Mouse (Mus musculus) thymus, adult 2 months (tissue): ENCODE measurements around the gene Lrrc3c. TPM values are rescaled to one million over a fixed set of nuclear protein-coding genes. Genes with fewer than 3 reads are reported as not detected.
A peak's percentile ranks its signal among the peaks of the same experiment; 100 is the strongest.

Experiments used
- DNase-seq: peaks from one replicate; pipeline ENCODE4 v3.0.0; 2021
- H3K27ac ChIP-seq: fragments of 200-500 bp; 2 replicates; pipeline ENCODE4 v1.5.1; 2012; ENCODE audit warnings: low read length, control low read depth; ENCODE audit not compliant: control insufficient read depth, insufficient read depth
- H3K27me3 ChIP-seq: fragments of 200-500 bp; 2 replicates; pipeline ENCODE4 v1.6.1; 2012; ENCODE audit warnings: mild to moderate bottlenecking, low read length, moderate library complexity, mixed read lengths; ENCODE audit not compliant: control insufficient read depth, insufficient read depth
- H3K36me3 ChIP-seq: fragments of 200-500 bp; 2 replicates; pipeline ENCODE4 v1.6.1; 2012; ENCODE audit warnings: mild to moderate bottlenecking, low read length, moderate library complexity; ENCODE audit not compliant: control insufficient read depth, insufficient read depth
- H3K4me1 ChIP-seq: fragments of 200-500 bp; replicated peaks from 2 replicates; pipeline ENCODE4 v1.6.1; 2012; ENCODE audit warnings: low read length; ENCODE audit not compliant: control insufficient read depth, insufficient read depth
- H3K4me3 ChIP-seq: fragments of 200-500 bp; 2 replicates; pipeline ENCODE4 v1.5.1; 2012; ENCODE audit warnings: mild to moderate bottlenecking, low read length, control low read depth, moderate library complexity; ENCODE audit not compliant: control insufficient read depth, insufficient read depth
- CTCF ChIP-seq: fragments of 200-500 bp; IDR thresholded peaks from 2 replicates; pipeline ENCODE4 v1.5.1; 2012; ENCODE audit warnings: mild to moderate bottlenecking, control low read depth, low read length, moderate library complexity, borderline replicate concordance; ENCODE audit not compliant: control insufficient read depth, poor library complexity, insufficient read depth; ENCODE audit errors: extremely low read depth
- POLR2A ChIP-seq: fragments of 200-500 bp; IDR thresholded peaks from 2 replicates; pipeline ENCODE4 v1.6.1; 2012; ENCODE audit warnings: mild to moderate bottlenecking, low read length, control low read depth, moderate library complexity; ENCODE audit not compliant: control insufficient read depth, poor library complexity, insufficient read depth; ENCODE audit errors: extremely low read depth
- WGBS: fragments of 180-500 bp; shearing (Covaris S2); methylation state at CpG from one replicate; pipeline ENCODE4 v1.1.7; 2018; 5-methylcytosine and 5-hydroxymethylcytosine counted together
- polyA plus RNA-seq: library from polyadenylated mRNA; depleted of rRNA; stranded (reverse); fragments of >200 nt; gene quantifications from 2 replicates; pipeline ENCODE4 v1.2.3, GENCODE M21; 2012

Gene Lrrc3c
- polyA plus RNA-seq, 1 experiment: not detected

GRCm38 (mm10) chr11:98584629-98585177 is 13.4 kb upstream of the Lrrc3c start:
- WGBS: 93% methylated on average over 6 of the region's 6 CpGs
- Histone ChIP-seq H3K4me1 (peaks cover 21% of the 10 kb centered on the region), H3K27me3 (no peaks in the 10 kb centered on the region), H3K36me3 (peaks cover 17% of the 10 kb centered on the region), H3K4me3 (no peak overlapping the region), H3K27ac (no peak overlapping the region)
- no peak for DNase-seq
- TF ChIP-seq POLR2A: no peak

- Histone ChIP-seq H3K4me3 (peak overlapping the region; percentile 86), H3K27ac (no peak overlapping the region), H3K36me3 (peaks cover 17% of the 10 kb centered on the region), H3K27me3 (no peaks in the 10 kb centered on the region), H3K4me1 (peaks cover 21% of the 10 kb centered on the region)
- no peak for TF ChIP-seq CTCF
- TF ChIP-seq POLR2A: no peak
- WGBS: 6% methylated on average over 22 of the region's 22 CpGs
- DNase-seq: no peak
Measured at GRCm38 (mm10) chr11:98586087-98586891, 11.8 kb upstream of the Lrrc3c start.

- peaks cover 11% of the 10 kb centered on the region for H3K36me3 ChIP-seq
- peaks cover 19% of the 10 kb centered on the region for H3K4me1 ChIP-seq
- WGBS: 1% methylated on average over 49 of the region's 49 CpGs
- peak within 1 kb of the TSS; percentile 86 for H3K4me3 ChIP-seq
- TF ChIP-seq CTCF (peak; percentile 5; the same call in 1 of the 2 replicates), POLR2A (peak; percentile 76)
- peak within 1 kb of the TSS; percentile 21; the same call in 1 of the 2 replicates for H3K27ac ChIP-seq
- DNase-seq: peak; percentile 98
- H3K27me3 ChIP-seq: no peaks in the 10 kb centered on the region
Measured at GRCm38 (mm10) chr11:98586892-98587563, 11.1 kb upstream of the Lrrc3c start, which contains the start of gene Ormdl3. Gene Ormdl3 (minus strand): TSS chr11:98587368.

GRCm38 (mm10) chr11:98587684-98588546 is 10.2 kb upstream of the Lrrc3c start:
- Histone ChIP-seq H3K4me3 (peak overlapping the region; percentile 49), H3K27me3 (no peaks in the 10 kb centered on the region), H3K4me1 (peaks cover 19% of the 10 kb centered on the region), H3K36me3 (peaks cover 2% of the 10 kb centered on the region), H3K27ac (peak overlapping the region; percentile 21; the same call in 1 of the 2 replicates)
- DNase-seq: peak; percentile 41
- no peak for TF ChIP-seq CTCF
- TF ChIP-seq POLR2A: no peak
- WGBS: 23% methylated on average over 20 of the region's 20 CpGs

- H3K27ac ChIP-seq: no peak overlapping the region
Measured at GRCm38 (mm10) chr11:98588833-98589281, 9.2 kb upstream of the Lrrc3c start.

GRCm38 (mm10) chr11:98589306-98589705 is 8.8 kb upstream of the Lrrc3c start:
- Histone ChIP-seq H3K4me1 (peaks cover 19% of the 10 kb centered on the region), H3K4me3 (no peak overlapping the region), H3K27me3 (no peaks in the 10 kb centered on the region), H3K36me3 (no peaks in the 10 kb centered on the region), H3K27ac (no peak overlapping the region)
- WGBS: 91% methylated on average over 8 of the region's 8 CpGs
- DNase-seq: no peak
- TF ChIP-seq POLR2A (no peak), CTCF (no peak)

More at GRCm38 (mm10) chr11:98588833-98589281, 9.2 kb upstream of the Lrrc3c start:
- Histone ChIP-seq H3K4me3 (no peak overlapping the region), H3K4me1 (peaks cover 19% of the 10 kb centered on the region), H3K27me3 (no peaks in the 10 kb centered on the region), H3K36me3 (no peaks in the 10 kb centered on the region)
- 52% methylated on average over 6 of the region's 6 CpGs for WGBS
- TF ChIP-seq POLR2A (no peak), CTCF (no peak)
- no peak for DNase-seq
